Mouse (Mus musculus): ENCODE results near the gene Ccdc149. TPM values are rescaled to one million over a fixed set of nuclear protein-coding genes. Genes with fewer than 3 reads are reported as not detected.

Ccdc149 gene
- total RNA-seq, 2 experiments from 2014 or later, result 28.2 to 30.7 TPM

GRCm38 (mm10) chr5:52386016-52386415 is 85.3 kb downstream of the Ccdc149 start:
- intact Hi-C loops (cut with DNase I), result no loop called here

GRCm38 (mm10) chr5:52383748-52384147 is 87.6 kb downstream of the Ccdc149 start:
- DNase-seq, result no peak
- intact Hi-C loops (cut with DNase I), result no loop called here

More at GRCm38 (mm10) chr5:52386016-52386415, 85.3 kb downstream of the Ccdc149 start:
- no peak for DNase-seq

GRCm38 (mm10) chr5:52382837-52383236 is 88.5 kb downstream of the Ccdc149 start:
- intact Hi-C loops (cut with DNase I), result no loop called here
- no peak for DNase-seq

GRCm38 (mm10) chr5:52375847-52376246 is 95.5 kb downstream of the Ccdc149 start:
- intact Hi-C loops (cut with DNase I), result no loop called here
- no peak for DNase-seq

GRCm38 (mm10) chr5:52370901-52371300 is 100.4 kb downstream of the Ccdc149 start:
- intact Hi-C loops (cut with DNase I), result no loop called here
- DNase-seq, result no peak

- DNase-seq, result no peak
- intact Hi-C loops (cut with DNase I), result no loop called here
Measured at GRCm38 (mm10) chr5:52367866-52368840, 103.2 kb downstream of the Ccdc149 start.

GRCm38 (mm10) chr5:52366661-52367060 is 104.7 kb downstream of the Ccdc149 start:
- intact Hi-C loops (cut with DNase I), result no loop called here
- DNase-seq, result no peak

- DNase-seq, result no peak
- intact Hi-C loops (cut with DNase I), result no loop called here
Measured at GRCm38 (mm10) chr5:52365930-52366329, 105.4 kb downstream of the Ccdc149 start.

- intact Hi-C loops (cut with DNase I), result no loop called here
- DNase-seq, result no peak
Measured at GRCm38 (mm10) chr5:52364521-52364920, 106.8 kb downstream of the Ccdc149 start.

GRCm38 (mm10) chr5:52363468-52364150 is 107.7 kb downstream of the Ccdc149 start, which contains the start of gene Sod3:
Sod3 (plus strand) TSS chr5:52363791.
- no peak for DNase-seq
- intact Hi-C loops (cut with DNase I), result no loop called here

GRCm38 (mm10) chr5:52362776-52363467 is 108.4 kb downstream of the Ccdc149 start:
- intact Hi-C loops (cut with DNase I), result no loop called here
- no peak for DNase-seq

- DNase-seq, result peak; percentile 10
- intact Hi-C loops (cut with DNase I), result no loop called here
Measured at GRCm38 (mm10) chr5:52360286-52361049, 110.9 kb downstream of the Ccdc149 start.

GRCm38 (mm10) chr5:52358120-52358519 is 113.2 kb downstream of the Ccdc149 start:
- intact Hi-C loops (cut with DNase I), result no loop called here

GRCm38 (mm10) chr5:52357175-52357754 is 114.1 kb downstream of the Ccdc149 start:
- intact Hi-C loops (cut with DNase I), result no loop called here
- no peak for DNase-seq

More at GRCm38 (mm10) chr5:52358120-52358519, 113.2 kb downstream of the Ccdc149 start:
- DNase-seq, result no peak

GRCm38 (mm10) chr5:52355612-52356011 is 115.7 kb downstream of the Ccdc149 start:
- DNase-seq, result no peak
- intact Hi-C loops (cut with DNase I), result no loop called here

- intact Hi-C loops (cut with DNase I), result no loop called here
- DNase-seq, result peak; percentile 39
Measured at GRCm38 (mm10) chr5:52354441-52354840, 116.9 kb downstream of the Ccdc149 start.

- intact Hi-C loops (cut with DNase I), result no loop called here
- no peak for DNase-seq
Measured at GRCm38 (mm10) chr5:52352730-52353129, 118.6 kb downstream of the Ccdc149 start.

GRCm38 (mm10) chr5:52351561-52351960 is 119.8 kb downstream of the Ccdc149 start:
- intact Hi-C loops (cut with DNase I), result no loop called here
- no peak for DNase-seq

GRCm38 (mm10) chr5:52350451-52350850 is 120.9 kb downstream of the Ccdc149 start:
- DNase-seq, result no peak
- intact Hi-C loops (cut with DNase I), result no loop called here

- intact Hi-C loops (cut with DNase I), result no loop called here
- DNase-seq, result no peak
Measured at GRCm38 (mm10) chr5:52346890-52347289, 124.4 kb downstream of the Ccdc149 start.
